Mouse (Mus musculus) hindbrain, embryonic 10.5 days (tissue): ENCODE measurements around the gene Xxylt1. TPM values are rescaled to one million over a fixed set of nuclear protein-coding genes. Genes with fewer than 3 reads are reported as not detected.

Experiments
- DNase-seq: peaks from one replicate; pipeline ENCODE4 v3.0.0-alpha.2; 2017; ENCODE audit warnings: low spot score
- H3K27ac ChIP-seq: fragments of 300-500 bp; sonication (generic); 2 replicates; pipeline ENCODE4 v1.5.1; 2016; ENCODE audit warnings: mild to moderate bottlenecking, moderate library complexity
- H3K27me3 ChIP-seq: fragments of 300-500 bp; sonication (generic); 2 replicates; pipeline ENCODE4 v1.6.1; 2016; ENCODE audit warnings: mild to moderate bottlenecking; ENCODE audit not compliant: poor library complexity, insufficient read depth, severe bottlenecking
- H3K36me3 ChIP-seq: fragments of 300-500 bp; sonication (generic); 2 replicates; pipeline ENCODE4 v1.6.1; 2016; ENCODE audit warnings: mild to moderate bottlenecking, moderate library complexity
- H3K4me1 ChIP-seq: fragments of 300-500 bp; sonication (generic); replicated peaks from 2 replicates; pipeline ENCODE4 v1.6.1; 2016; ENCODE audit warnings: mild to moderate bottlenecking
- H3K4me3 ChIP-seq: fragments of 300-500 bp; sonication (generic); 2 replicates; pipeline ENCODE4 v1.5.1; 2016; ENCODE audit warnings: mild to moderate bottlenecking, moderate library complexity
- H3K9me3 ChIP-seq: fragments of 300-500 bp; sonication (generic); 2 replicates; pipeline ENCODE4 v1.6.1; 2016; ENCODE audit warnings: mild to moderate bottlenecking, moderate library complexity
- WGBS: fragments of 180-500 bp; shearing (Covaris S2); methylation state at CpG from one replicate; pipeline ENCODE4 v1.1.7; 2016; 5-methylcytosine and 5-hydroxymethylcytosine counted together
- polyA plus RNA-seq: library from polyadenylated mRNA; unstranded; fragments of >200 nt; fragmentation: Nextera tagmentation; extraction: Ambion mirVana; gene quantifications from 2 replicates; pipeline ENCODE4 v1.2.1, GENCODE M21; 2016

Gene Xxylt1
- polyA plus RNA-seq, 1 experiment from 2014 or later, result 12.1 TPM

- no peak for DNase-seq
- Histone ChIP-seq H3K36me3 (peaks cover 14% of the 10 kb centered on the region), H3K4me1 (peaks cover 15% of the 10 kb centered on the region; the same call in 1 of the 2 replicates), H3K27me3 (no peaks in the 10 kb centered on the region), H3K27ac (no peak overlapping the region), H3K4me3 (no peak overlapping the region), H3K9me3 (no peaks in the 10 kb centered on the region)
- 90% methylated on average over 12 of the region's 12 CpGs for WGBS
These were observed 121.5 kb downstream of the Xxylt1 start for GRCm38 (mm10) chr16:30959692-30960091.

DNA sequence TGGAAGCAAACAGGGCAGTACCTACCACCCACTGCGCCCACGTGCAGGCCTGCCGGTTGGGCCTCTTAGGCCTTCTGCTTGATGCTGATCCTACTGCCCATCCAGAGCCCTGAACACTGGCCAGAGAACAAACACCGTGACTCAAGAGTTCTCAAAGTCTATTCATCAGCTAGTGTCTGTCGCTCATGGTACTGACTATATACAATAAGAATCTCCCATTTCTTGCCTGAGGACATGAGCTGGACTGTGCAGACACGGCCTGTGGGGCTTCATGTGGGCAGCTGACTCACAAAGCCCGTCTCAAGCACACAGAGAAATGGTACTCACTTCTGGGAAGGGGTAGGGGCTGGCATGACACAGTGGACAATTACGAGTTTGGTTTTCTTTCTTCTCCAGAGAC, 125.1 kb downstream of the Xxylt1 start:
- Histone ChIP-seq H3K27me3 (no peaks in the 10 kb centered on the region), H3K9me3 (no peaks in the 10 kb centered on the region), H3K27ac (no peak overlapping the region), H3K4me1 (0 out of 2 replicates have a peak, but pooled peaks cover 5% of the 10 kb centered on the region), H3K36me3 (peaks cover 14% of the 10 kb centered on the region), H3K4me3 (no peak overlapping the region)
- WGBS, result 85% methylated on average over 8 of the region's 8 CpGs
- no peak for DNase-seq

GRCm38 (mm10) chr16:30948636-30949035, 132.6 kb downstream of the Xxylt1 start:
- 71% methylated on average over 1 of the region's 1 CpGs for WGBS
- Histone ChIP-seq H3K4me3 (no peak overlapping the region), H3K36me3 (no peaks in the 10 kb centered on the region; the same call in 1 of the 2 replicates), H3K27me3 (no peaks in the 10 kb centered on the region), H3K9me3 (no peaks in the 10 kb centered on the region), H3K27ac (no peak overlapping the region), H3K4me1 (no peaks in the 10 kb centered on the region)
- DNase-seq, result no peak

- Histone ChIP-seq H3K27me3 (no peaks in the 10 kb centered on the region), H3K36me3 (no peaks in the 10 kb centered on the region; the same call in 1 of the 2 replicates), H3K9me3 (no peaks in the 10 kb centered on the region), H3K4me3 (no peak overlapping the region), H3K4me1 (no peaks in the 10 kb centered on the region), H3K27ac (no peak overlapping the region)
- 85% methylated on average over 4 of the region's 4 CpGs for WGBS
- DNase-seq, result no peak
These were observed 133.0 kb downstream of the Xxylt1 start for GRCm38 (mm10) chr16:30948216-30948615.

DNA sequence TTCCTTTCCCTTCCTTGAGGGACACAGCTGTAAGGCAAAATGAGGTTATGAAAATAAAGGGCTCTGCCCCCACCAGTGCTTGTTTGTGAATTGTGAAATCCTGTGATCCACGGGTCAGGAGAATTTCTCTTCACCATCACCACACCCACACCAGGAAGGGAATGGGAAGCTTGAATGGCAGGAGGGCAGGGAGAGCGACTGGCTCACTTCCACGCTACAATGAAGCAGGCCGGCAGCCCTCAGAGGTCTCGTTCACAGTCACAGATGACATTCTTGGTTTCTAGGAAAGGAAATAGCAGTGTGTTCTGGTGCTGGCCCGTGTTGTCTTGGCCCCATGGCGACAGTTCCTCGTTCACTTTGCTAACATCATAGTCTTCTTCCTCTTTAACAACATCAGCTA, 136.3 kb downstream of the Xxylt1 start:
- 80% methylated on average over 8 of the region's 8 CpGs for WGBS
- no peak for DNase-seq
- H3K9me3 ChIP-seq, result no peaks in the 10 kb centered on the region
- H3K4me3 ChIP-seq, result no peak overlapping the region
- H3K4me1 ChIP-seq, result peaks cover 4% of the 10 kb centered on the region
- no peak overlapping the region for H3K27ac ChIP-seq
- H3K27me3 ChIP-seq, result no peaks in the 10 kb centered on the region
- H3K36me3 ChIP-seq, result no peaks in the 10 kb centered on the region; the same call in 1 of the 2 replicates

- no peak overlapping the region for H3K27ac ChIP-seq
- H3K36me3 ChIP-seq, result no peaks in the 10 kb centered on the region; the same call in 1 of the 2 replicates
- DNase-seq, result no peak
- H3K4me3 ChIP-seq, result no peak overlapping the region
- peaks cover 13% of the 10 kb centered on the region for H3K4me1 ChIP-seq
- 84% methylated on average over 4 of the region's 4 CpGs for WGBS
- H3K27me3 ChIP-seq, result no peaks in the 10 kb centered on the region
- no peaks in the 10 kb centered on the region for H3K9me3 ChIP-seq
These were observed 137.3 kb downstream of the Xxylt1 start for GRCm38 (mm10) chr16:30943919-30944318.

GRCm38 (mm10) chr16:30940699-30941098, 140.5 kb downstream of the Xxylt1 start:
- peaks cover 28% of the 10 kb centered on the region for H3K4me1 ChIP-seq
- 80% methylated on average over 2 of the region's 2 CpGs for WGBS
- H3K36me3 ChIP-seq, result no peaks in the 10 kb centered on the region
- H3K27ac ChIP-seq, result no peak overlapping the region
- no peaks in the 10 kb centered on the region for H3K27me3 ChIP-seq
- no peak for DNase-seq
- no peak overlapping the region for H3K4me3 ChIP-seq
- no peaks in the 10 kb centered on the region for H3K9me3 ChIP-seq

GRCm38 (mm10) chr16:30939903-30940302, 141.3 kb downstream of the Xxylt1 start:
- 4% methylated on average over 3 of the region's 3 CpGs for WGBS

GRCm38 (mm10) chr16:30939210-30939609, 142.0 kb downstream of the Xxylt1 start:
- no peak for DNase-seq
- Histone ChIP-seq H3K27me3 (no peaks in the 10 kb centered on the region), H3K36me3 (no peaks in the 10 kb centered on the region), H3K4me3 (no peak overlapping the region), H3K9me3 (no peaks in the 10 kb centered on the region), H3K4me1 (peaks cover 42% of the 10 kb centered on the region), H3K27ac (peak overlapping the region; percentile 54; the same call in 1 of the 2 replicates)
- WGBS, result 78% methylated on average over 8 of the region's 8 CpGs

More at GRCm38 (mm10) chr16:30939903-30940302, 141.3 kb downstream of the Xxylt1 start:
- Histone ChIP-seq H3K4me1 (peaks cover 36% of the 10 kb centered on the region), H3K36me3 (no peaks in the 10 kb centered on the region), H3K4me3 (no peak overlapping the region), H3K27me3 (no peaks in the 10 kb centered on the region), H3K27ac (peak overlapping the region; percentile 54; the same call in 1 of the 2 replicates), H3K9me3 (no peaks in the 10 kb centered on the region)
- DNase-seq, result peak; percentile 39

- Histone ChIP-seq H3K4me3 (no peak overlapping the region), H3K36me3 (no peaks in the 10 kb centered on the region), H3K9me3 (no peaks in the 10 kb centered on the region), H3K4me1 (peaks cover 43% of the 10 kb centered on the region), H3K27me3 (no peaks in the 10 kb centered on the region), H3K27ac (no peak overlapping the region)
- DNase-seq, result no peak
- 90% methylated on average over 3 of the region's 3 CpGs for WGBS
These were observed 142.6 kb downstream of the Xxylt1 start for GRCm38 (mm10) chr16:30938664-30939063.

GRCm38 (mm10) chr16:30937665-30938064, 143.6 kb downstream of the Xxylt1 start:
- WGBS, result 92% methylated on average over 3 of the region's 3 CpGs
- no peak for DNase-seq
- no peak overlapping the region for H3K4me3 ChIP-seq
- no peaks in the 10 kb centered on the region for H3K9me3 ChIP-seq
- peaks cover 43% of the 10 kb centered on the region for H3K4me1 ChIP-seq
- no peaks in the 10 kb centered on the region for H3K36me3 ChIP-seq
- H3K27me3 ChIP-seq, result no peaks in the 10 kb centered on the region
- H3K27ac ChIP-seq, result no peak overlapping the region

DNA sequence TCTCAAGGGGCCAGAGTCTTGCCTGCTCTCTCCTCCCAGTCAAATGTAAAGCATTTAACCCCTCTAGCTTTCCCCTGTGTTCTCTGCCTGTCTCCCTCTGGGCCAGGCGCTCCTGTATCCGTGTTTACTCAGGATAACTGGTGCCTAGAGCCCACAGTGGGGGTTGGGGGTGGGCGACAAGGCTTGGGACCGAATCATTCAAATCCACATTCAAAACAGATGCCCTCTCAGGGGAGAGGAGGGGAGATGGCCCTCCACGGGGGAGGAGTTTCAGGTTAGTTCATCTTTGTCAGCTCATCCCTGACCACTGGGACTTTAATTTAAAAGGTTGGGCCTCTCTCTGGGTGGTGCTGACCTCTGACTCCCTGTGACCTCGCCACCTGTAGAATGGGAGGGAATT, 144.8 kb downstream of the Xxylt1 start:
- peaks cover 43% of the 10 kb centered on the region for H3K4me1 ChIP-seq
- H3K36me3 ChIP-seq, result no peaks in the 10 kb centered on the region
- H3K4me3 ChIP-seq, result no peak overlapping the region
- no peaks in the 10 kb centered on the region for H3K9me3 ChIP-seq
- H3K27me3 ChIP-seq, result no peaks in the 10 kb centered on the region
- DNase-seq, result no peak
- H3K27ac ChIP-seq, result peak overlapping the region; percentile 45; the same call in 1 of the 2 replicates
- WGBS, result 29% methylated on average over 6 of the region's 6 CpGs

GRCm38 (mm10) chr16:30936012-30936461, 145.2 kb downstream of the Xxylt1 start:
- Histone ChIP-seq H3K36me3 (no peaks in the 10 kb centered on the region), H3K4me1 (peaks cover 43% of the 10 kb centered on the region), H3K4me3 (no peak overlapping the region), H3K27ac (peak overlapping the region; percentile 45; the same call in 1 of the 2 replicates), H3K9me3 (no peaks in the 10 kb centered on the region), H3K27me3 (no peaks in the 10 kb centered on the region)
- no peak for DNase-seq
- 78% methylated on average over 7 of the region's 7 CpGs for WGBS
